11 mouse cellular contexts compared by ENCODE assay signal in the genomic region with DNA sequence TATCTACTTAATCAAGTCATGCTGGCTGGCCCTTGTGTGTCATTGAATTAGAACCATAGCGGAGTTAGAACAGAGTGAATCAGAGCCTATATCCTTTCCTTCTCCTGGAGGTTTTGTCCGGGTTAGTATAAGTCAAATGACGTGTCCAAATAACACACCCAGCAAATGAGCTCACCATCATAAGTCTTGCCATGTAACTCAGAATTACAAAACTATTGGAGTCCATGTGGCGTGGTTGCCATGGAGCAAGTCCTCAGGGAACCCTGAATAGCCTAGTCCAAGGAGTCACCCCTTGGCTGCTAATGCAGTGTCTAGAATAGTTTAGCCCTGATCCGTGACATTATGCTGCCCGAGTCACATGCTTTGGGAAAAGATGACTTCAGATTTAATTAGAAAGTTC. TPM values are rescaled to one million over a fixed set of nuclear protein-coding genes. Genes with fewer than 3 reads are reported as not detected.
DNase-seq lines count a peak whose midpoint lies in the region; ATAC-seq and TF ChIP-seq lines count a peak whose summit lies in the region.
"Had no signal": no experiment of that assay in that cellular context is flagged by ENCODE, and none has a peak within 500 bp of the region (broad histone marks: within the 10 kb centered on the region; RNA-seq: fewer than 3 reads in every experiment).

No protein-coding gene starts in this region.

- no peaks in the 10 kb centered on the region for H3K36me3 ChIP-seq in heart, embryonic 11.5 days (ENCODE audit: control insufficient read depth, insufficient read depth, low read length)
- no peaks in the 10 kb centered on the region for H3K36me3 ChIP-seq in heart, embryonic 15.5 days
- H3K36me3 ChIP-seq in stomach, postnatal 0 days (ENCODE audit: control insufficient read depth, insufficient read depth, low read length): no peaks in the 10 kb centered on the region
- H3K36me3 ChIP-seq: midbrain, embryonic 15.5 days had no signal

- WGBS in heart, embryonic 11.5 days (ENCODE audit: insufficient replicate concordance): 85% methylated on average over 6 of the region's 6 CpGs
- WGBS in heart, embryonic 15.5 days: 73% methylated on average over 6 of the region's 6 CpGs
- 60% methylated on average over 6 of the region's 6 CpGs for WGBS in stomach, postnatal 0 days

- no peak overlapping the region for H3K9ac ChIP-seq in heart, embryonic 11.5 days (ENCODE audit: low read depth, low read length)
- no peak overlapping the region for H3K9ac ChIP-seq in heart, embryonic 15.5 days
- no peak overlapping the region for H3K9ac ChIP-seq in stomach, postnatal 0 days (ENCODE audit: low read length)
- H3K9ac ChIP-seq: liver, embryonic 14.5 days; midbrain, embryonic 15.5 days had no signal

- H3K27me3 ChIP-seq in heart, embryonic 11.5 days (ENCODE audit: control insufficient read depth, insufficient read depth, low read length): no peaks in the 10 kb centered on the region
- H3K27me3 ChIP-seq in heart, embryonic 15.5 days: no peaks in the 10 kb centered on the region
- no peaks in the 10 kb centered on the region for H3K27me3 ChIP-seq in stomach, postnatal 0 days (ENCODE audit: control insufficient read depth, insufficient read depth, low read length)
- H3K27me3 ChIP-seq: midbrain, embryonic 15.5 days had no signal

- no peaks in the 10 kb centered on the region for H3K4me1 ChIP-seq in heart, embryonic 11.5 days (ENCODE audit: control insufficient read depth, insufficient read depth, low read length)
- peaks cover 4% of the 10 kb centered on the region for H3K4me1 ChIP-seq in heart, embryonic 15.5 days (replicated peaks)
- H3K4me1 ChIP-seq in stomach, postnatal 0 days (replicated peaks; ENCODE audit: control insufficient read depth, insufficient read depth): no peaks in the 10 kb centered on the region
- H3K4me1 ChIP-seq: midbrain, embryonic 15.5 days had no signal

- DNase-seq in heart, adult 11 months: peak; percentile 98
- DNase-seq in ovary, postnatal 36 days (ENCODE audit: low spot score): peak; percentile 11
- no peak for DNase-seq in ovary, adult 18-20 months (ENCODE audit: low spot score)
- DNase-seq in stomach, postnatal 0 days (ENCODE audit: low spot score): peak; percentile 25
- no peak for DNase-seq in layer of hippocampus, postnatal 25 days (ENCODE audit: extremely low spot score in 1 of 2, low spot score in 1 of 2)
- no peak for DNase-seq in thymus, postnatal 4 days
- DNase-seq: cerebellum, adult 2 months had no signal

- no peaks in the 10 kb centered on the region for H3K9me3 ChIP-seq in heart, embryonic 11.5 days (replicated peaks; ENCODE audit: control insufficient read depth, low read length)
- no peaks in the 10 kb centered on the region for H3K9me3 ChIP-seq in heart, embryonic 15.5 days (replicated peaks)
- no peaks in the 10 kb centered on the region for H3K9me3 ChIP-seq in stomach, postnatal 0 days (ENCODE audit: control insufficient read depth, low read length)
- H3K9me3 ChIP-seq: midbrain, embryonic 15.5 days had no signal

- no peak overlapping the region for H3K4me3 ChIP-seq in heart, embryonic 11.5 days (ENCODE audit: low read depth, low read length)
- no peak overlapping the region for H3K4me3 ChIP-seq in heart, embryonic 15.5 days
- no peak overlapping the region for H3K4me3 ChIP-seq in stomach, postnatal 0 days (ENCODE audit: low read depth, low read length)
- H3K4me3 ChIP-seq: midbrain, embryonic 15.5 days had no signal

- no peak for TF ChIP-seq EP300 in stomach, postnatal 0 days (optimal IDR thresholded peaks at IDR 0.05)

- H3K27ac ChIP-seq in heart, embryonic 11.5 days (ENCODE audit: low read depth, low read length): no peak overlapping the region
- H3K27ac ChIP-seq in heart, embryonic 15.5 days: peak overlapping the region; percentile 37; the same call in 1 of the 2 replicates
- H3K27ac ChIP-seq in stomach, postnatal 0 days (replicated peaks): no peak overlapping the region
- H3K27ac ChIP-seq: liver, embryonic 14.5 days; midbrain, embryonic 15.5 days had no signal

- H3K4me2 ChIP-seq in heart, embryonic 11.5 days: no peak overlapping the region
- H3K4me2 ChIP-seq in heart, embryonic 15.5 days: no peak overlapping the region
- no peak overlapping the region for H3K4me2 ChIP-seq in stomach, postnatal 0 days (replicated peaks; ENCODE audit: low read depth)
- H3K4me2 ChIP-seq: midbrain, embryonic 15.5 days had no signal

- no peak for ATAC-seq in heart, embryonic 11.5 days (replicated peaks; ENCODE audit: insufficient number of reproducible peaks, low FRiP score, low TSS enrichment)
- no peak for ATAC-seq in heart, embryonic 15.5 days (replicated peaks; ENCODE audit: insufficient number of reproducible peaks, insufficient read depth, low FRiP score, low read depth)
- peak; percentile 86 for ATAC-seq in stomach, postnatal 0 days (ENCODE audit: low FRiP score, low TSS enrichment)
- ATAC-seq: midbrain, embryonic 15.5 days had no signal

- TF ChIP-seq CTCF in stomach, postnatal 0 days (IDR thresholded peaks at IDR 0.05; ENCODE audit: low read depth): no peak

RNA-seq across cellular contexts. Expression of gene Ugp2, which starts 57.7 kb away (rescaled TPM):
- 183 and 212 TPM in 2 replicates for polyA plus RNA-seq in heart, embryonic 11.5 days (2014; fragmentation: Nextera tagmentation; extraction: Ambion mirVana)
- 149 and 175 TPM in 2 replicates for polyA plus RNA-seq in heart, embryonic 15.5 days (2015; fragmentation: Nextera tagmentation; extraction: Ambion mirVana)
- 124 and 128 TPM in 2 replicates for polyA plus RNA-seq in stomach, postnatal 0 days (2015; fragmentation: Nextera tagmentation; extraction: Ambion mirVana)
- 10 to 100 TPM; 80.2 to 81.7 TPM for total RNA-seq in layer of hippocampus, postnatal 25 days (2021)

Comparison
In these comparisons a context has a peak if more than half of its experiments do, and no peak if none do; other contexts are left out.
1. DNase-seq: peak in heart, adult 11 months (single experiment), ovary, postnatal 36 days (single experiment) and stomach, postnatal 0 days (single experiment); none in ovary, adult 18-20 months (single experiment), layer of hippocampus, postnatal 25 days (0 of 2) and thymus, postnatal 4 days (single experiment).